Mouse (Mus musculus) embryonic facial prominence, embryonic 14.5 days (tissue): ENCODE data around the gene Cmtr1. TPM values are rescaled to one million over a fixed set of nuclear protein-coding genes. Genes with fewer than 3 reads are reported as not detected.

Experiments used
- ATAC-seq: fragments of 200-750 bp; cut with Nextera tagmentation; 2 replicates; pipeline ENCODE4 v1.8.0; 2017; ENCODE audit warnings: low read depth, moderate number of reproducible peaks, moderate TSS enrichment
- DNase-seq: peaks from one replicate; pipeline ENCODE4 v3.0.0-alpha.2; 2015; ENCODE audit warnings: low spot score
- H3K27ac ChIP-seq: fragments of 300-500 bp; sonication (generic); replicated peaks from 2 replicates; pipeline ENCODE4 v1.5.1; 2014; ENCODE audit warnings: low read depth, mild to moderate bottlenecking, low read length, moderate library complexity
- H3K27me3 ChIP-seq: fragments of 300-500 bp; sonication (generic); replicated peaks from 2 replicates; pipeline ENCODE4 v1.6.1; 2014; ENCODE audit warnings: low read length; ENCODE audit not compliant: control insufficient read depth, insufficient read depth
- H3K36me3 ChIP-seq: fragments of 300-500 bp; sonication (generic); 2 replicates; pipeline ENCODE4 v1.6.1; 2014; ENCODE audit warnings: low read length, mixed read lengths; ENCODE audit not compliant: control insufficient read depth, insufficient read depth
- H3K4me1 ChIP-seq: fragments of 300-500 bp; sonication (generic); 2 replicates; pipeline ENCODE4 v1.6.1; 2014; ENCODE audit warnings: antibody characterized with exemption, low read length; ENCODE audit not compliant: control insufficient read depth, insufficient read depth
- H3K4me2 ChIP-seq: fragments of 300-500 bp; sonication (generic); 2 replicates; pipeline ENCODE4 v1.6.1; 2014; ENCODE audit warnings: low read depth, mild to moderate bottlenecking, low read length, moderate library complexity, mixed read lengths
- H3K4me3 ChIP-seq: fragments of 300-500 bp; sonication (generic); 2 replicates; pipeline ENCODE4 v1.5.1; 2014; ENCODE audit warnings: low read depth, mild to moderate bottlenecking, low read length
- H3K9ac ChIP-seq: fragments of 300-500 bp; sonication (generic); 2 replicates; pipeline ENCODE4 v1.6.1; 2014; ENCODE audit warnings: low read depth, mild to moderate bottlenecking, low read length, moderate library complexity, mixed read lengths
- H3K9me3 ChIP-seq: fragments of 300-500 bp; sonication (generic); 2 replicates; pipeline ENCODE4 v1.6.1; 2016; ENCODE audit warnings: low read length; ENCODE audit not compliant: control insufficient read depth
- WGBS: fragments of 180-500 bp; shearing (Covaris S2); extraction: QIAGEN DNeasy Blood & Tissue Kit; methylation state at CpG from one replicate; pipeline ENCODE4 v1.1.7; 2014; 5-methylcytosine and 5-hydroxymethylcytosine counted together
- polyA plus RNA-seq: library from polyadenylated mRNA; unstranded; fragments of >200 nt; fragmentation: Nextera tagmentation; extraction: Ambion mirVana; gene quantifications from 2 replicates; pipeline ENCODE4 v1.2.1, GENCODE M21; 2014

The Cmtr1 gene
- polyA plus RNA-seq, 1 experiment from 2014 or later: 88.9 TPM

GRCm38 (mm10) chr17:29728082-29728481 is 67.7 kb downstream of the Cmtr1 start:
- DNase-seq: no peak
- Histone ChIP-seq H3K9ac (no peak overlapping the region), H3K27ac (no peak overlapping the region), H3K4me3 (no peak overlapping the region), H3K27me3 (no peaks in the 10 kb centered on the region), H3K4me1 (peaks cover 4% of the 10 kb centered on the region; the same call in 1 of the 2 replicates), H3K9me3 (no peaks in the 10 kb centered on the region), H3K4me2 (no peak overlapping the region), H3K36me3 (no peaks in the 10 kb centered on the region)
- 56% methylated on average over 8 of the region's 8 CpGs for WGBS
- ATAC-seq: no peak

- Histone ChIP-seq H3K36me3 (no peaks in the 10 kb centered on the region), H3K27me3 (no peaks in the 10 kb centered on the region), H3K9ac (no peak overlapping the region), H3K9me3 (no peaks in the 10 kb centered on the region), H3K4me2 (no peak overlapping the region), H3K27ac (no peak overlapping the region), H3K4me3 (no peak overlapping the region), H3K4me1 (peaks cover 4% of the 10 kb centered on the region; the same call in 1 of the 2 replicates)
- ATAC-seq: peak; percentile 44; the same call in 1 of the 2 replicates
- WGBS: 37% methylated on average over 12 of the region's 13 CpGs
- DNase-seq: peak; percentile 11
Observed at GRCm38 (mm10) chr17:29730510-29731265, 70.3 kb downstream of the Cmtr1 start.

- Histone ChIP-seq H3K27ac (no peak overlapping the region), H3K4me1 (peaks cover 4% of the 10 kb centered on the region; the same call in 1 of the 2 replicates), H3K4me2 (no peak overlapping the region), H3K36me3 (no peaks in the 10 kb centered on the region), H3K9ac (no peak overlapping the region), H3K4me3 (no peak overlapping the region), H3K27me3 (no peaks in the 10 kb centered on the region), H3K9me3 (no peaks in the 10 kb centered on the region)
- ATAC-seq (no peak), DNase-seq (no peak)
- 49% methylated on average over 12 of the region's 12 CpGs for WGBS
Observed at GRCm38 (mm10) chr17:29731266-29731952, 71.0 kb downstream of the Cmtr1 start.

- H3K4me2 ChIP-seq: no peak overlapping the region
- H3K4me1 ChIP-seq: peaks cover 4% of the 10 kb centered on the region; the same call in 1 of the 2 replicates
- H3K36me3 ChIP-seq: no peaks in the 10 kb centered on the region
- no peak for DNase-seq
- no peak overlapping the region for H3K9ac ChIP-seq
- ATAC-seq: no peak
- no peaks in the 10 kb centered on the region for H3K9me3 ChIP-seq
- no peaks in the 10 kb centered on the region for H3K27me3 ChIP-seq
- no peak overlapping the region for H3K4me3 ChIP-seq
- no peak overlapping the region for H3K27ac ChIP-seq
- 58% methylated on average over 6 of the region's 6 CpGs for WGBS
Observed at GRCm38 (mm10) chr17:29731953-29732325, 71.5 kb downstream of the Cmtr1 start.

- 83% methylated on average over 2 of the region's 2 CpGs for WGBS
- no peak for DNase-seq
Observed at GRCm38 (mm10) chr17:29732522-29732921, 72.1 kb downstream of the Cmtr1 start.

GRCm38 (mm10) chr17:29736448-29737014 is 76.1 kb downstream of the Cmtr1 start:
- no peaks in the 10 kb centered on the region for H3K9me3 ChIP-seq
- H3K9ac ChIP-seq: no peak overlapping the region
- ATAC-seq (peak; percentile 61), DNase-seq (peak; percentile 39)
- peaks cover 6% of the 10 kb centered on the region for H3K4me1 ChIP-seq
- H3K27me3 ChIP-seq: no peaks in the 10 kb centered on the region
- H3K36me3 ChIP-seq: no peaks in the 10 kb centered on the region
- no peak overlapping the region for H3K4me2 ChIP-seq
- H3K4me3 ChIP-seq: no peak overlapping the region
- no peak overlapping the region for H3K27ac ChIP-seq
- 41% methylated on average over 15 of the region's 15 CpGs for WGBS

More at GRCm38 (mm10) chr17:29732522-29732921, 72.1 kb downstream of the Cmtr1 start:
- Histone ChIP-seq H3K27ac (no peak overlapping the region), H3K4me3 (no peak overlapping the region), H3K9me3 (no peaks in the 10 kb centered on the region), H3K4me2 (no peak overlapping the region), H3K9ac (no peak overlapping the region), H3K27me3 (no peaks in the 10 kb centered on the region), H3K4me1 (peaks cover 4% of the 10 kb centered on the region; the same call in 1 of the 2 replicates), H3K36me3 (no peaks in the 10 kb centered on the region)
- no peak for ATAC-seq

GRCm38 (mm10) chr17:29737849-29738804 is 77.7 kb downstream of the Cmtr1 start:
- H3K36me3 ChIP-seq: no peaks in the 10 kb centered on the region
- ATAC-seq (peak; percentile 56; the same call in 1 of the 2 replicates), DNase-seq (peak; percentile 67)
- peaks cover 6% of the 10 kb centered on the region for H3K4me1 ChIP-seq
- H3K4me3 ChIP-seq: no peak overlapping the region
- H3K27ac ChIP-seq: no peak overlapping the region
- no peaks in the 10 kb centered on the region for H3K9me3 ChIP-seq
- H3K9ac ChIP-seq: no peak overlapping the region
- WGBS: 46% methylated on average over 22 of the region's 22 CpGs
- no peak overlapping the region for H3K4me2 ChIP-seq
- H3K27me3 ChIP-seq: no peaks in the 10 kb centered on the region

- Histone ChIP-seq H3K4me3 (no peak overlapping the region), H3K27me3 (no peaks in the 10 kb centered on the region), H3K9ac (no peak overlapping the region), H3K4me1 (no peaks in the 10 kb centered on the region), H3K9me3 (no peaks in the 10 kb centered on the region), H3K36me3 (no peaks in the 10 kb centered on the region), H3K27ac (no peak overlapping the region), H3K4me2 (no peak overlapping the region)
- DNase-seq (no peak), ATAC-seq (no peak)
- WGBS: 60% methylated on average over 6 of the region's 6 CpGs
Observed at GRCm38 (mm10) chr17:29747466-29747865, 87.1 kb downstream of the Cmtr1 start.
